Mouse (Mus musculus) retina, postnatal 7 days (tissue): Measurements from ENCODE around the gene Dcpp2.
"Not testable (repeated sequence)": the region's sequence is repeated elsewhere in the genome, so short reads cannot be mapped to it uniquely, and the experiment has no call there.

ENCODE experiments used
- DNase-seq: peaks from one replicate; pipeline ENCODE4 v3.0.0-alpha.2; 2012; ENCODE audit warnings: low read depth, low spot score

Gene Dcpp2

GRCm38 (mm10) chr17:23925090-23925493, 44.4 kb downstream of the Dcpp2 start:
- peak; percentile 53 for DNase-seq

- no peak for DNase-seq
Measured at GRCm38 (mm10) chr17:23931157-23931556, 50.5 kb downstream of the Dcpp2 start.

GRCm38 (mm10) chr17:23941372-23941771, 60.7 kb downstream of the Dcpp2 start, which contains the start of gene Sbp:
Gene Sbp, plus strand, starts transcription at chr17:23941672.
- DNase-seq: no peak

GRCm38 (mm10) chr17:23947486-23947885, 66.8 kb downstream of the Dcpp2 start:
- DNase-seq: not testable (repeated sequence)

GRCm38 (mm10) chr17:23949068-23949467, 68.4 kb downstream of the Dcpp2 start:
- DNase-seq: no peak
